ENCODE assay signal across 21 mouse cellular contexts in genomic region chr1:89735146-89735545, GRCm38 (mm10).
A peak's percentile ranks its signal among the peaks of the same experiment; 100 is the strongest.
DNase-seq lines count a peak whose midpoint lies in the region; ATAC-seq lines count a peak whose summit lies in the region.
"Had no signal": no experiment of that assay in that cellular context is flagged by ENCODE, and none has a peak within 500 bp of the region (broad histone marks: within the 10 kb centered on the region; RNA-seq: fewer than 3 reads in every experiment).

No protein-coding gene starts in this region.

- no peak overlapping the region for H3K4me3 ChIP-seq in embryonic facial prominence, embryonic 15.5 days (replicated peaks)
- H3K4me3 ChIP-seq in embryonic facial prominence, embryonic 10.5 days: no peak overlapping the region
- H3K4me3 ChIP-seq in midbrain, embryonic 13.5 days (replicated peaks): no peak overlapping the region
- no peak overlapping the region for H3K4me3 ChIP-seq in midbrain, embryonic 11.5 days (ENCODE audit: low read depth, low read length)
- no peak overlapping the region for H3K4me3 ChIP-seq in limb, embryonic 10.5 days
- H3K4me3 ChIP-seq: embryonic facial prominence, embryonic 12.5 days; forebrain, embryonic 12.5 days; heart, embryonic 15.5 days had no signal

- no peak overlapping the region for H3K9ac ChIP-seq in embryonic facial prominence, embryonic 15.5 days
- H3K9ac ChIP-seq in midbrain, embryonic 13.5 days (replicated peaks): no peak overlapping the region
- H3K9ac ChIP-seq in midbrain, embryonic 11.5 days (ENCODE audit: low read length): no peak overlapping the region
- H3K9ac ChIP-seq: embryonic facial prominence, embryonic 12.5 days; forebrain, embryonic 12.5 days; heart, embryonic 15.5 days had no signal

- DNase-seq in embryonic facial prominence, embryonic 10.5 days (ENCODE audit: low spot score): no peak
- no peak for DNase-seq in midbrain, embryonic 11.5 days (ENCODE audit: low spot score, missing footprints)
- DNase-seq in 416B (ENCODE audit: low read depth): peak; percentile 76
- DNase-seq in limb, embryonic 10.5 days (ENCODE audit: low spot score): no peak
- DNase-seq: cerebellum, adult 11 months; cerebellum, adult 8-10 months; cerebellum, postnatal 14 days; embryo, embryonic 11 days; gastrocnemius, postnatal 10 days; heart, adult 18-20 months; heart, postnatal 14 days had no signal

- H3K27me3 ChIP-seq in embryonic facial prominence, embryonic 15.5 days: no peaks in the 10 kb centered on the region
- H3K27me3 ChIP-seq in embryonic facial prominence, embryonic 10.5 days (replicated peaks; ENCODE audit: low read depth, poor library complexity, severe bottlenecking): no peaks in the 10 kb centered on the region; the same call in 1 of the 2 replicates
- H3K27me3 ChIP-seq in midbrain, embryonic 13.5 days: peaks cover 16% of the 10 kb centered on the region
- H3K27me3 ChIP-seq in midbrain, embryonic 11.5 days (ENCODE audit: control insufficient read depth, insufficient read depth, low read length): no peaks in the 10 kb centered on the region
- H3K27me3 ChIP-seq in limb, embryonic 10.5 days (ENCODE audit: low read depth, poor library complexity, severe bottlenecking): no peaks in the 10 kb centered on the region
- H3K27me3 ChIP-seq: CH12.LX; embryonic facial prominence, embryonic 12.5 days; heart, embryonic 15.5 days had no signal

- H3K4me1 ChIP-seq in embryonic facial prominence, embryonic 15.5 days: 0 out of 2 replicates have a peak, but pooled peaks cover 5% of the 10 kb centered on the region
- H3K4me1 ChIP-seq in embryonic facial prominence, embryonic 10.5 days: peaks cover 29% of the 10 kb centered on the region
- peaks cover 44% of the 10 kb centered on the region for H3K4me1 ChIP-seq in midbrain, embryonic 13.5 days (replicated peaks)
- peaks cover 16% of the 10 kb centered on the region for H3K4me1 ChIP-seq in midbrain, embryonic 11.5 days (ENCODE audit: control insufficient read depth, insufficient read depth, low read length)
- peaks cover 44% of the 10 kb centered on the region for H3K4me1 ChIP-seq in limb, embryonic 10.5 days

- 0 out of 2 replicates have a peak, but pooled peaks have one; percentile 19 for ATAC-seq in embryonic facial prominence, embryonic 15.5 days (ENCODE audit: insufficient number of reproducible peaks, low FRiP score, low TSS enrichment, low read depth)
- no peak for ATAC-seq in midbrain, embryonic 13.5 days
- no peak for ATAC-seq in midbrain, embryonic 11.5 days (ENCODE audit: low FRiP score)
- no peak for ATAC-seq in CD4-positive, CD25-positive, alpha-beta regulatory T cell, adult 4 months
- ATAC-seq: forebrain, embryonic 16.5 days; intestine, embryonic 16.5 days had no signal

- H3K36me3 ChIP-seq in embryonic facial prominence, embryonic 15.5 days: 0 out of 2 replicates have a peak, but pooled peaks cover 4% of the 10 kb centered on the region
- peaks cover 45% of the 10 kb centered on the region for H3K36me3 ChIP-seq in embryonic facial prominence, embryonic 10.5 days (replicated peaks)
- H3K36me3 ChIP-seq in midbrain, embryonic 13.5 days: peaks cover 34% of the 10 kb centered on the region
- no peaks in the 10 kb centered on the region for H3K36me3 ChIP-seq in midbrain, embryonic 11.5 days (ENCODE audit: control insufficient read depth, insufficient read depth, low read length)
- peaks cover 23% of the 10 kb centered on the region for H3K36me3 ChIP-seq in limb, embryonic 10.5 days
- H3K36me3 ChIP-seq: embryonic facial prominence, embryonic 12.5 days; heart, embryonic 15.5 days had no signal

- H3K4me2 ChIP-seq in embryonic facial prominence, embryonic 15.5 days (replicated peaks): no peak overlapping the region
- no peak overlapping the region for H3K4me2 ChIP-seq in midbrain, embryonic 13.5 days (replicated peaks)
- H3K4me2 ChIP-seq in midbrain, embryonic 11.5 days: no peak overlapping the region
- H3K4me2 ChIP-seq: embryonic facial prominence, embryonic 12.5 days; forebrain, embryonic 12.5 days; heart, embryonic 11.5 days; heart, embryonic 15.5 days had no signal

- 86% methylated on average over 6 of the region's 6 CpGs for WGBS in embryonic facial prominence, embryonic 15.5 days
- WGBS in embryonic facial prominence, embryonic 10.5 days: 91% methylated on average over 6 of the region's 6 CpGs
- 94% methylated on average over 6 of the region's 6 CpGs for WGBS in midbrain, embryonic 13.5 days
- 96% methylated on average over 6 of the region's 6 CpGs for WGBS in midbrain, embryonic 11.5 days
- WGBS in limb, embryonic 10.5 days: 80% methylated on average over 6 of the region's 6 CpGs

- no peaks in the 10 kb centered on the region for H3K9me3 ChIP-seq in embryonic facial prominence, embryonic 15.5 days (replicated peaks)
- H3K9me3 ChIP-seq in embryonic facial prominence, embryonic 10.5 days: no peaks in the 10 kb centered on the region
- no peaks in the 10 kb centered on the region for H3K9me3 ChIP-seq in midbrain, embryonic 13.5 days
- no peaks in the 10 kb centered on the region for H3K9me3 ChIP-seq in midbrain, embryonic 11.5 days (ENCODE audit: control insufficient read depth, low read length)
- no peaks in the 10 kb centered on the region for H3K9me3 ChIP-seq in limb, embryonic 10.5 days (replicated peaks)
- H3K9me3 ChIP-seq: embryonic facial prominence, embryonic 12.5 days; forebrain, embryonic 12.5 days; heart, embryonic 15.5 days had no signal

- no peak overlapping the region for H3K27ac ChIP-seq in embryonic facial prominence, embryonic 15.5 days (replicated peaks)
- no peak overlapping the region for H3K27ac ChIP-seq in embryonic facial prominence, embryonic 10.5 days (replicated peaks)
- 0 out of 2 replicates have a peak overlapping the region, but pooled peaks have one; percentile 19 for H3K27ac ChIP-seq in midbrain, embryonic 13.5 days
- H3K27ac ChIP-seq in midbrain, embryonic 11.5 days (ENCODE audit: low read depth, low read length): no peak overlapping the region
- H3K27ac ChIP-seq in limb, embryonic 10.5 days: peak overlapping the region; percentile 71
- H3K27ac ChIP-seq: embryonic facial prominence, embryonic 12.5 days; heart, embryonic 15.5 days had no signal

Comparison
In these comparisons a context has a peak if more than half of its experiments do, and no peak if none do; other contexts are left out.
1. H3K27ac ChIP-seq: peak in midbrain, embryonic 13.5 days (single experiment) and limb, embryonic 10.5 days (single experiment); none in embryonic facial prominence, embryonic 15.5 days (single experiment), embryonic facial prominence, embryonic 10.5 days (single experiment) and midbrain, embryonic 11.5 days (single experiment).